Mouse (Mus musculus) bone marrow, adult 2 months (tissue): ENCODE measurements around the gene Axl.

ENCODE experiments used
- CTCF ChIP-seq: fragments of 200-500 bp; IDR thresholded peaks from 2 replicates; pipeline ENCODE4 v1.5.1; 2011; ENCODE audit warnings: low read length, control low read depth; ENCODE audit not compliant: control insufficient read depth, insufficient read depth
- POLR2A ChIP-seq: fragments of 200-500 bp; IDR thresholded peaks from 2 replicates; pipeline ENCODE4 v1.6.1; 2011; ENCODE audit warnings: low read depth, mild to moderate bottlenecking, control low read depth, low read length, borderline replicate concordance; ENCODE audit not compliant: control insufficient read depth

GRCm38 (mm10) chr7:25835188-25835891, 46.8 kb upstream of the Axl start:
- no peak for TF ChIP-seq CTCF
- TF ChIP-seq POLR2A, result no peak
